16 mouse cellular contexts compared by ENCODE assay signal in the genomic region with DNA sequence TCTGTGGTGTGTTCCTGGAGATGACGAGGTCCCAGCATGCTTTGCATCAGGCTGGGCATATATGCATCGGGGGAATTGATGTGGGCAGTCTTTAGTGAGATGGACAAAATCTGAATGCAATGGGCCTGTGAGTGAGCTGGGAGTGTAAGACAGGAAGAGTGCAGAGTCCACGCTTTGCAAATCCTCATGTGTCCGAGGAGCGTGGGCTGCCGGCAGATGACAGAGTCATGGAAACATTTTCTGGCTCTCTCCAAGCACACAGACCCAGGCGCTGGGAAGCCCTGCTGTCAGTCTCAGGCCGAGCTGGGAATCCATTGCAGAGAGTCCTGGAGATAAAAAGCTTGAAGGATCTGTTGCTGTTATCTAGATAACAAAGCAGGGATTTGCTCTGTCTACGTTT. TPM values are rescaled to one million over a fixed set of nuclear protein-coding genes. Genes with fewer than 3 reads are reported as not detected.
A peak's percentile ranks its signal among the peaks of the same experiment; 100 is the strongest.
DNase-seq lines count a peak whose midpoint lies in the region; ATAC-seq and TF ChIP-seq lines count a peak whose summit lies in the region.
"Had no signal": no experiment of that assay in that cellular context is flagged by ENCODE, and none has a peak within 500 bp of the region (broad histone marks: within the 10 kb centered on the region; RNA-seq: fewer than 3 reads in every experiment).

No protein-coding gene starts in this region.

- no peak for TF ChIP-seq EP300 in lung, postnatal 0 days (IDR thresholded peaks at IDR 0.05)

- no peak overlapping the region for H3K4me2 ChIP-seq in lung, postnatal 0 days (replicated peaks; ENCODE audit: low read depth, low read length)
- H3K4me2 ChIP-seq in myocyte (ENCODE audit: low read depth) = peak overlapping the region; percentile 39
- H3K4me2 ChIP-seq: forebrain, embryonic 15.5 days; heart, embryonic 15.5 days; hindbrain, embryonic 15.5 days; kidney, embryonic 15.5 days; limb, embryonic 13.5 days had no signal

- no peak overlapping the region for H3K27ac ChIP-seq in lung, postnatal 0 days (ENCODE audit: low read length)
- H3K27ac ChIP-seq: forebrain, embryonic 15.5 days; heart, embryonic 15.5 days; hindbrain, embryonic 15.5 days; kidney, embryonic 15.5 days; limb, embryonic 13.5 days; macrophage had no signal

- no peak for ATAC-seq in lung, postnatal 0 days
- ATAC-seq: forebrain, embryonic 15.5 days; intestine, embryonic 16.5 days; midbrain, embryonic 16.5 days had no signal

- H3ac ChIP-seq in myocyte (ENCODE audit: control insufficient read depth, insufficient read length) = no peak overlapping the region

- H3K4me1 ChIP-seq in lung, postnatal 0 days (ENCODE audit: insufficient read depth, low read depth, low read length) = 0 out of 2 replicates have a peak, but pooled peaks cover 2% of the 10 kb centered on the region
- H3K4me1 ChIP-seq in lung, adult 2 months (ENCODE audit: control insufficient read depth, insufficient read depth, low read length) = peaks cover 18% of the 10 kb centered on the region
- H3K4me1 ChIP-seq: forebrain, embryonic 15.5 days; limb, embryonic 13.5 days had no signal

- no peak overlapping the region for H3K9ac ChIP-seq in lung, postnatal 0 days (replicated peaks; ENCODE audit: low read depth)
- H3K9ac ChIP-seq: forebrain, embryonic 15.5 days; heart, embryonic 15.5 days; hindbrain, embryonic 15.5 days; kidney, embryonic 15.5 days; limb, embryonic 13.5 days had no signal

- TF ChIP-seq POLR2A in lung, adult 2 months (IDR thresholded peaks at IDR 0.05; ENCODE audit: borderline replicate concordance, extremely low read depth, low read depth, low read length) = no peak
- no peak for TF ChIP-seq POLR2A in myocyte (IDR thresholded peaks at IDR 0.05; ENCODE audit: insufficient read length, low read depth)

- no peaks in the 10 kb centered on the region for H3K36me3 ChIP-seq in lung, postnatal 0 days (ENCODE audit: insufficient read depth, low read length)
- peaks cover 4% of the 10 kb centered on the region for H3K36me3 ChIP-seq in myocyte (ENCODE audit: control insufficient read depth, insufficient read depth)
- H3K36me3 ChIP-seq: forebrain, embryonic 15.5 days; heart, embryonic 15.5 days; hindbrain, embryonic 15.5 days had no signal

- TF ChIP-seq CTCF in lung, postnatal 0 days (IDR thresholded peaks at IDR 0.05) = no peak
- TF ChIP-seq CTCF in lung, adult 2 months (IDR thresholded peaks at IDR 0.05; ENCODE audit: insufficient read depth, low read length) = no peak

- 56% methylated on average over 9 of the region's 9 CpGs for WGBS in lung, postnatal 0 days
- WGBS in lung, adult 2 months = 55% methylated on average over 9 of the region's 9 CpGs

- no peaks in the 10 kb centered on the region for H3K9me3 ChIP-seq in lung, postnatal 0 days (ENCODE audit: low read length)
- H3K9me3 ChIP-seq: forebrain, embryonic 15.5 days; heart, embryonic 15.5 days; hindbrain, embryonic 15.5 days; kidney, embryonic 15.5 days; limb, embryonic 13.5 days had no signal

- no peak overlapping the region for H3K4me3 ChIP-seq in lung, postnatal 0 days (ENCODE audit: low read depth, low read length)
- no peak overlapping the region for H3K4me3 ChIP-seq in lung, adult 2 months (replicated peaks; ENCODE audit: extremely low read depth, low read depth, low read length)
- H3K4me3 ChIP-seq in myocyte = no peak overlapping the region
- H3K4me3 ChIP-seq: forebrain, embryonic 15.5 days; heart, embryonic 15.5 days; hindbrain, embryonic 15.5 days; kidney, embryonic 15.5 days; limb, embryonic 13.5 days had no signal

- H3K27me3 ChIP-seq in lung, postnatal 0 days (replicated peaks; ENCODE audit: insufficient read depth, low read length) = no peaks in the 10 kb centered on the region
- no peaks in the 10 kb centered on the region for H3K27me3 ChIP-seq in myocyte (ENCODE audit: control insufficient read depth, insufficient read depth, insufficient read length)
- H3K27me3 ChIP-seq: forebrain, embryonic 15.5 days; heart, embryonic 15.5 days; hindbrain, embryonic 15.5 days; kidney, embryonic 15.5 days; limb, embryonic 13.5 days had no signal

- H3K79me2 ChIP-seq in myocyte (ENCODE audit: control insufficient read depth, insufficient read depth) = peaks cover 83% of the 10 kb centered on the region

- peak; percentile 27 to 38 for DNase-seq in cerebellum, postnatal 25 days
- no peak for DNase-seq in cerebellum, adult 9-10 months
- DNase-seq in kidney, postnatal 10 days = peak; percentile 21
- DNase-seq in kidney, postnatal 14 days = no peak
- DNase-seq in lung, postnatal 0 days (ENCODE audit: low spot score) = peak; percentile 30
- no peak for DNase-seq in lung, adult 2 months
- DNase-seq in layer of hippocampus, adult 18-20 months (ENCODE audit: low spot score in 2 of 2) = no peak

TF ChIP-seq in myocyte, 11 proteins besides CTCF, POLR2A, EP300 and RAD21:
- TF ChIP-seq TCF12 (IDR thresholded peaks at IDR 0.05; ENCODE audit: insufficient read depth, poor library complexity, severe bottlenecking) (no peak), REST (IDR thresholded peaks at IDR 0.05; ENCODE audit: insufficient read depth, insufficient read length) (no peak), MYOG (IDR thresholded peaks at IDR 0.05; ENCODE audit: control insufficient read depth in 1 of 3, insufficient read depth in 1 of 3, insufficient read length in 2 of 3, low read depth in 2 of 3) (no peak), MAX (IDR thresholded peaks at IDR 0.05; ENCODE audit: low read depth) (no peak), MYOD1 (IDR thresholded peaks at IDR 0.05; ENCODE audit: control insufficient read depth in 1 of 3, insufficient read length in 2 of 3, low read depth in 2 of 3) (no peak), USF1 (IDR thresholded peaks at IDR 0.05; ENCODE audit: low read depth) (no peak), E2F4 (IDR thresholded peaks at IDR 0.05; ENCODE audit: insufficient read depth) (no peak), SRF (IDR thresholded peaks at IDR 0.05; ENCODE audit: control insufficient read depth, insufficient read length, low read depth) (no peak), TCF3 (IDR thresholded peaks at IDR 0.05; ENCODE audit: insufficient read length, low read depth) (no peak), POLR2AphosphoS2 (IDR thresholded peaks at IDR 0.05; ENCODE audit: insufficient read length, low read depth) (no peak), CEBPB (IDR thresholded peaks at IDR 0.05; ENCODE audit: insufficient read depth, poor library complexity, severe bottlenecking) (no peak)

RNA-seq across cellular contexts. Expression of gene Man2a1, which starts 19.6 kb away (rescaled TPM):
- polyA plus RNA-seq in lung, postnatal 0 days (2015; fragmentation: Nextera tagmentation; extraction: Ambion mirVana) = 9.6 and 9.7 TPM in 2 replicates
- polyA plus RNA-seq in lung, adult 2 months (2012; rRNA removed) = 15.3 and 16.9 TPM in 2 replicates
- polyA plus RNA-seq in myocyte (2012; fragmentation: generic; extraction: Trizol) = 8.6 TPM
- 10 to 100 TPM; 15.9 to 16.5 TPM for total RNA-seq in layer of hippocampus, adult 18-20 months (2021)

Comparison
In these comparisons a context has a peak if more than half of its experiments do, and no peak if none do; other contexts are left out.
1. DNase-seq: peak in cerebellum, postnatal 25 days (2 of 2), kidney, postnatal 10 days (single experiment) and lung, postnatal 0 days (single experiment); none in cerebellum, adult 9-10 months (single experiment), kidney, postnatal 14 days (single experiment), lung, adult 2 months (single experiment) and layer of hippocampus, adult 18-20 months (0 of 2).